Mouse (Mus musculus): ENCODE data around the gene Igsf11.

DNA sequence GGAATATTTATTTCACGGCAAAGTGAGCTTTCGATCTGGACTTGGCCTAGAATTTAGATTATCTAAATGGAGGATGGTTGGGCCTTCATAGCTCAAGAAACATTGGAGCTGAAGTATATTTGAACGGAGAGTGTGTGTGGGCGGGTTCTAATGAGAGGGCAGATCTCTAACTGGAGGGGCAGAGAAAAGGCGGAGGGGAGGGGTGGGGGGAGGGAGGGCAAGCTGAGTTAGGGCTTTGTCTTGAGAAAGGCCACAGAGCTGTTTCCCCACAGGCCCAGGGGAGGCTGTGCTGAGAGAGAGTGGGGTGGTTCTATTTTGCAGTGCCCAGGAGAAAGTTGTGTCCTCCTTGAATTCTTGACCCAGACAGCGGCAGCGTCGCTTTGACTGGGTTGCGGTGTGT, 11.7 kb downstream of the Igsf11 start:
- TF ChIP-seq USF1 (IDR thresholded peaks at IDR 0.05; ENCODE audit: low read depth, low read length) = no peak
- TF ChIP-seq CTCF (conservative IDR thresholded peaks at IDR 0.05 in 1 of 2, IDR thresholded peaks at IDR 0.05 in 1 of 2; ENCODE audit: low read depth in 2 of 2, low read length in 2 of 2) = no peak
- TF ChIP-seq POLR2A (IDR thresholded peaks at IDR 0.05; ENCODE audit: low read depth, low read length) = no peak
- no peak for TF ChIP-seq MAZ (IDR thresholded peaks at IDR 0.05; ENCODE audit: low read depth, low read length)
- TF ChIP-seq EP300 (IDR thresholded peaks at IDR 0.05; ENCODE audit: low read length) = no peak
- no peak for TF ChIP-seq RAD21 (IDR thresholded peaks at IDR 0.05; ENCODE audit: low read depth, low read length)
- TF ChIP-seq ZKSCAN1 (IDR thresholded peaks at IDR 0.05; ENCODE audit: borderline replicate concordance, low read depth, low read length) = no peak
- no peak for TF ChIP-seq E2F4 (IDR thresholded peaks at IDR 0.05; ENCODE audit: insufficient replicate concordance, low read depth, low read length)
- no peak for TF ChIP-seq ZNF384 (IDR thresholded peaks at IDR 0.05; ENCODE audit: low read depth, low read length)

Data from CH12.LX (cell line).